Mouse (Mus musculus) frontal cortex, postnatal 10 days (tissue): ENCODE measurements around the gene Cyp2c68.
"Not testable (repeated sequence)": the region's sequence is repeated elsewhere in the genome, so short reads cannot be mapped to it uniquely, and the experiment has no call there.

Source experiments
- DNase-seq, 2 experiments: peaks; one replicate each; pipeline ENCODE4 v3.0.0; 2022; ENCODE audit warnings: low spot score in 2 of 2, mixed read lengths in 1 of 2

The Cyp2c68 gene

DNA sequence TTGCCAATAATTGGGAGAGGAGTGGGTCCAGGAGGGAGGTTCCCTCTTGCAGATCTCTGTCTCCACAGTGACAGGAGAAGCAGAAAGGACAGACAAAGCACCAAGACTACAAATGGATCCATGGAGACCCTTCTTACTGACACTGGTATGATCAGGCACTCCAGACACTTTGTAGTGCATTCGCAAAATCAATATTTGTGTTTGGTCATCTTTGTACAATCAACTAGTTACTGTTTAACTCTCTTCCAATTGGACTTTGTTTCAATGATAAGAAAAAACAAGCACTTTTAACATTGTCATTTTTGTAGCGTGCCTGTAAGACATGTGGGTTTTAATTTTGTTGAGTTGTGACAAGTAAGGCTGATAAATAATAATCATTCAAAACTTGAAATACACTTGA, at the start of gene Cyp2c68:
Gene Cyp2c68 (minus strand): TSS at position 135 of the 400 bp plus-strand sequence.
- no peak for DNase-seq

DNA sequence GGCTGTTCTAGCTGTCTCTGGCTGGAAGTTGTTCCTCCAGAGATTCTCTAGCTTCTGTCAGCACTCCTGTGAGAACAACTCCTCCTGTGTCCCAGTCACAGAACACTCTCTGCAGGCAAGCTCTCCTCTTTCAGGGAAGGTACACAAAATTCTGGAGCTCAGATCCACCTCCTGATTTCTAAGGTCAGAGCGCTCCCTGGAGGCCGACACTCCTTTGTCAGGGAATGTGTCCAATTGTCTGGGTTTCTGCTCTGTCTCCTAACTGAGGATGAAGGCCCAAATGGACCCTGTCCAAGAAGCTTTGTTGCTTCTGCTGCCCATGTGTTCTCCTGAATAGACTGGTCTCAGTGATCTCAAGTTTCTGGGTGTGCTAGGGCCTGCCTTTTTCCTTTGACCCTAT, 44.6 kb upstream of the Cyp2c68 start:
- not testable (repeated sequence) for DNase-seq

DNA sequence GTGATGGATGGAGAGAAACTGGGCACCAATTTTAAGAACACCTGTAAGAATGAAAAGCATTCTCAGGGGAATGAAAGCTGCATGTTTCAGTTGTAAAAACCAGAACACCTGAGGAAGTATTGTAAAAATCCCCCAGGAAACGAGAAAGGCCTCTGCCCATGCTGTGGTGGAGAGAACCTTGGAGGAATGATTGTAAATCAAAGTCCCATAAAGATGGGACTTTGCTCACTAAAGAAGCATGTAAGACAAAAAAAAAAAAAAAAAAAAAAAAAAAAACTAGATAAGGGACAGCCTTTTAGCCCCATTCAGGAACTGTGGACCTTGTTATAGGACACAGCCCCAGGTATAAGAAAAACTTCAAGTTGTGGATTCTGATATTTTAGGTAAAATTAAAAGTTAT, 4.5 kb upstream of the Cyp2c68 start:
- no peak for DNase-seq

DNA sequence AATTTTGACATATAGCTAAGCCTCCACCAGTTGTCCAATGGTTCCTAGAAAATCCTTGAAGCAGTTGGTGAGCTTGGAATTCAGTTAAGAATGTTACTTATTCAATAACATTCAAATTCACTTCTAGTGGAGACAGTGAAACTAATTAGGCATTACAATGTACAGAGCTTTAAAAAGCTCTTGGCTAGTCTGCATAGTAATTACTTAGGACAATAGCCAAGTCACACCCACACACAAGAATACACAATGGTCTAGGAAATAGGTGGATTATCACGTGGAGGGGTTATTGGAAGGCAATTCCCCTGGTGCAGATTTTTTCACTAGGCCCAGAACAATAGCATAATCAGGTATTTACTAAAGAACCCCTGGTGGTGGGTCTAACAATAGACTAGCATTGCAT, 3.5 kb upstream of the Cyp2c68 start:
- not testable (repeated sequence) for DNase-seq

DNA sequence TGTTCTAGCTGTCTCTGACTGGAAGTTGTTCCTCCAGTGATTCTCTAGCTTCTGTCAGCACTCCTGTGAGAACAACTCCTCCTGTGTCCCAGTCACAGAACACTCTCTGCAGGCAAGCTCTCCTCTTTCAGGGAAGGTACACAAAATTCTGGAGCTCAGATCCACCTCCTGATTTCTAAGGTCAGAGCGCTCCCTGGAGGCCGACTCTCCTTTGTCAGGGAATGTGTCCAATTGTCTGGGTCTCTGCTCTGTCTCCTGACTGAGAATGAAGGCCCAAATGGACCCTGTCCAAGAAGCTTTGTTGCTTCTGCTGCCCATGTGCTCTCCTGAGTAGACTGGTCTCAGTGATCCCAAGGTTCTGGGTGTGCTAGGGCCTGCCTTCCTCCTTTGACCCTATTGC, 29.7 kb downstream of the Cyp2c68 start:
- not testable (repeated sequence) for DNase-seq

DNA sequence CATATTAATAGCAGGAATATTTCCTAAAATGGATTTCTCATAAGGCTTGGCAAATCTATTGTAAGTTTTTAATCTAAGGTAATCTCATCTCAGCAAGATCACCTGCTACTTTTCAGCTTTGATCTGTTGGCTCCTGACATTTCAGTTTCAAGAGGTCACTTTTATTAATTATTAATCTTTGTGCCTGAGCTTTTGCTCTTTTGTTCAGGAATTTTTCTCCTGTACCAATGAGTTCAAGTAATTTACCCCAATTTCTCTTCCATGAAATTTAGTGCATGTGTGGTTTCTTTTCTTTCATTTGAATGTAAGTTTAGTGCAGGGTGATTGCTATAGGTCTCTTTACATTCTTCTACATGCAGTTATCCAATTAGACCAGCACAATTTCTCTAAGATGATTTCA, 75.2 kb downstream of the Cyp2c68 start:
- not testable (repeated sequence) for DNase-seq

DNA sequence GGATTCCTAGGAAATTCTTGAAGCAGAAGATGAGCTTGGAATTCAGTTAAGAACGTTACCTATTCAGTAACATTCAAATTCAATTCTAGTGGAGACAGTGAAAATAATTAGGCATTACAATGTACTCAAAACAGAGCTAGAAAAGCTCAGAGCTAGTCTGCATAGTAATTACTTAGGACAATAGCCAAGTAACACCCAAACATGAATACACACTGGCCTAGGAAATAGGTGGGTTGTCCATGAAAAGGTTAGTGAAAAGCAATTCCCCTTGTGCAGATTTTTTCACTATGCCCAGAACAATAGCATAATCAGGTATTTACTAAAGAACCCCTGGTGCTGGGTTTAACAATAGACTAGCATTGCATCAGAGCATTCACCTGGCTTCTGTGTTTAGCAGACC, 88.5 kb downstream of the Cyp2c68 start:
- no peak for DNase-seq

DNA sequence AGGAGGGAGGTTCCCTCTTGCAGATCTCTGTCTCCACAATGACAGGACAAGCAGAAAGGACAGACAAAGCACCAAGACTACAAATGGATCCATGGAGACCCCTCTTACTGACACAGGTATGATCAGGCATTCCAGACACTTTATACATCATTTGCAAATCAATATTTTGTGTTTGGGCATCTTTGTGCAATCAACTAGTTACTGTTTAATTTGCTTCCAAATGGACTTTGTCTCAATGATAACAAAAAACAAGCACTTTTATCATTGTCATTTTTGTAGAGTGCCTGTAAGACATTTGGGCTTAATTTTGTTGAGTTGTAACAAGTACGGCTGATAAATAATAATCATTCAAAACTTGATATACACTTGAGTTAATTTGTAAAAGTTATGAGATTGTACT, 91.9 kb downstream of the Cyp2c68 start, which contains the start of gene Cyp2c67:
Gene Cyp2c67 (minus strand): TSS at position 114 of the 400 bp plus-strand sequence.
- no peak for DNase-seq

DNA sequence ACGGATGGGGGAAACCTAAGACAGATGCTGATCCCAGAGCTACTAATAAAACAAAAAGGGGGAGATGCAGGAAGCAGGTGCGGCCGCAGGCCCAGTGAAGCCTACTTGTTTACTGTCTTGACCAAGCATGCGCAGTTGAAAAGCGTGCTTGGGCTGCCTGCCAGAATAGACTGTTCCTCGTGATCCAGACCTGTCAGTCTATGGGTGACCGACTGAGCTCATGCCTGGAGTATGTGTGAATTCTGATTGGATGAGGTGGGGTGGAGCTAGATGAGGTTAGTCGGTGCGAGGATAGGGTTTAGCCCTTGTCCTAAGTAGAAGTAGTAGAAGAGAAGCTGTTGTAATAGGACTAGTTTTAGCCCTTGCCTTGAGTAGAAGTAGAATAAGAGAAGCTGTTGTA, 93.3 kb downstream of the Cyp2c68 start:
- DNase-seq = no peak

DNA sequence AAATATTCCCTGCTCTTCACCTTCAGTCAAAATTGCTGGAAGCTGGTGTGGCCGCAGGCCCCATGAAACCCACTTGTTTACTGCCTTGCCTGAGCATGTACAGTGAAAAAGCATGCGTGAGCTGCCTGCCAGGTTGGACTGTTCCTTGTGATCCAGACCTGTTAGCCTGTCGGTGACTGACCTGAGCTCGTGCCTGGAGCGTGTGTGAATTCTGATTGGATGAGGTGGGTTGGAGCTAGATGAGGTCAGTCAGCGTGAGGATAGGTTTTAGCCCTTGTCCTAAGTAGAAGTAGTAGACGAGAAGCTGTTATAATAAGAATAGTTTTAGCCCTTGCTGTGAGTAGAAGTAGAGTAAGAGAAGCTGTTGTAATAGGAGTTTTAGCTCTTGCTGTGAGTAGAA, 96.3 kb downstream of the Cyp2c68 start:
- not testable (repeated sequence) for DNase-seq
